Mouse (Mus musculus) spleen, adult 2 months (tissue): Measurements from ENCODE around the gene Spata13. TPM values are rescaled to one million over a fixed set of nuclear protein-coding genes. Genes with fewer than 3 reads are reported as not detected.

ENCODE experiments used
- DNase-seq, 2 experiments: peaks; one replicate each; pipeline versions ENCODE4 v3.0.0 to v3.0.0-alpha.2; 2012 to 2021; ENCODE audit warnings: low spot score in 2 of 2, low read depth in 1 of 2
- H3K27ac ChIP-seq: fragments of 200-500 bp; 2 replicates; pipeline ENCODE4 v1.5.1; 2012; ENCODE audit warnings: low read length, inconsistent platforms; ENCODE audit not compliant: insufficient read depth
- H3K27me3 ChIP-seq: fragments of 200-500 bp; 2 replicates; pipeline ENCODE4 v1.6.1; 2012; ENCODE audit warnings: mild to moderate bottlenecking, moderate library complexity, low read length, inconsistent platforms; ENCODE audit not compliant: control insufficient read depth, insufficient read depth
- H3K36me3 ChIP-seq: fragments of 200-500 bp; 2 replicates; pipeline ENCODE4 v1.6.1; 2012; ENCODE audit warnings: mild to moderate bottlenecking, low read length, inconsistent platforms; ENCODE audit not compliant: control insufficient read depth, insufficient read depth
- H3K4me1 ChIP-seq: fragments of 200-500 bp; 2 replicates; pipeline ENCODE4 v1.6.1; 2011; ENCODE audit warnings: inconsistent platforms; ENCODE audit not compliant: control insufficient read depth, insufficient read depth, insufficient read length
- H3K4me3 ChIP-seq: fragments of 200-500 bp; 2 replicates; pipeline ENCODE4 v1.5.1; 2011; ENCODE audit warnings: mild to moderate bottlenecking, inconsistent platforms; ENCODE audit not compliant: insufficient read depth, insufficient read length; ENCODE audit errors: extremely low read depth
- CTCF ChIP-seq: fragments of 200-500 bp; IDR thresholded peaks from 2 replicates; pipeline ENCODE4 v1.5.1; 2011; ENCODE audit warnings: mild to moderate bottlenecking, inconsistent platforms; ENCODE audit not compliant: insufficient read depth, insufficient read length, insufficient replicate concordance; ENCODE audit errors: extremely low read depth
- POLR2A ChIP-seq: fragments of 200-500 bp; IDR thresholded peaks from 2 replicates; pipeline ENCODE4 v1.6.1; 2011; ENCODE audit warnings: low read depth, low read length, inconsistent platforms
- WGBS: fragments of 180-500 bp; shearing (Covaris S2); methylation state at CpG from one replicate; pipeline ENCODE4 v1.1.7; 2018; 5-methylcytosine and 5-hydroxymethylcytosine counted together
- polyA plus RNA-seq: library from polyadenylated mRNA; depleted of rRNA; stranded (reverse); fragments of >200 nt; gene quantifications from 2 replicates; pipeline ENCODE4 v1.2.3, GENCODE M21; 2012

Gene Spata13
- polyA plus RNA-seq, 1 experiment = 23.5 TPM

GRCm38 (mm10) chr14:60694215-60694997 is 60.6 kb downstream of the Spata13 start:
- Histone ChIP-seq H3K4me1 (no peaks in the 10 kb centered on the region), H3K27me3 (no peaks in the 10 kb centered on the region), H3K27ac (no peak overlapping the region), H3K4me3 (no peak overlapping the region), H3K36me3 (no peaks in the 10 kb centered on the region; the same call in 1 of the 2 replicates)
- DNase-seq = peak in 1 of 2 experiments; percentile 61
- TF ChIP-seq POLR2A (no peak), CTCF (peak; percentile 39; the same call in 1 of the 2 replicates)
- WGBS = 73% methylated on average over 14 of the region's 14 CpGs

- Histone ChIP-seq H3K4me3 (no peak overlapping the region), H3K36me3 (no peaks in the 10 kb centered on the region), H3K27me3 (no peaks in the 10 kb centered on the region), H3K27ac (no peak overlapping the region), H3K4me1 (no peaks in the 10 kb centered on the region)
- 91% methylated on average over 8 of the region's 8 CpGs for WGBS
- DNase-seq = no peak
- TF ChIP-seq CTCF (no peak), POLR2A (no peak)
These were observed 63.5 kb downstream of the Spata13 start for GRCm38 (mm10) chr14:60697351-60697750.

- 96% methylated on average over 10 of the region's 10 CpGs for WGBS
- DNase-seq = no peak
- Histone ChIP-seq H3K27me3 (no peaks in the 10 kb centered on the region), H3K4me3 (no peak overlapping the region), H3K27ac (no peak overlapping the region), H3K36me3 (no peaks in the 10 kb centered on the region), H3K4me1 (no peaks in the 10 kb centered on the region; the same call in 1 of the 2 replicates)
- no peak for TF ChIP-seq CTCF
- TF ChIP-seq POLR2A = no peak
These were observed 65.2 kb downstream of the Spata13 start for GRCm38 (mm10) chr14:60698980-60699379.

GRCm38 (mm10) chr14:60702377-60703140 is 68.8 kb downstream of the Spata13 start:
- no peaks in the 10 kb centered on the region for H3K27me3 ChIP-seq
- no peaks in the 10 kb centered on the region; the same call in 1 of the 2 replicates for H3K36me3 ChIP-seq
- no peak overlapping the region for H3K27ac ChIP-seq
- no peak for DNase-seq
- 76% methylated on average over 10 of the region's 10 CpGs for WGBS
- H3K4me3 ChIP-seq = no peak overlapping the region
- H3K4me1 ChIP-seq = peaks cover 8% of the 10 kb centered on the region; the same call in 1 of the 2 replicates
- TF ChIP-seq POLR2A = no peak
- TF ChIP-seq CTCF = no peak

GRCm38 (mm10) chr14:60704510-60704909 is 70.7 kb downstream of the Spata13 start:
- Histone ChIP-seq H3K27me3 (no peaks in the 10 kb centered on the region), H3K4me3 (no peak overlapping the region), H3K4me1 (peaks cover 16% of the 10 kb centered on the region; the same call in 1 of the 2 replicates), H3K27ac (no peak overlapping the region), H3K36me3 (no peaks in the 10 kb centered on the region; the same call in 1 of the 2 replicates)
- no peak for TF ChIP-seq POLR2A
- no peak for TF ChIP-seq CTCF
- no peak for DNase-seq
- 64% methylated on average over 6 of the region's 6 CpGs for WGBS

GRCm38 (mm10) chr14:60704961-60705360 is 71.2 kb downstream of the Spata13 start:
- no peaks in the 10 kb centered on the region for H3K27me3 ChIP-seq
- H3K27ac ChIP-seq = no peak overlapping the region
- H3K4me3 ChIP-seq = no peak overlapping the region
- peak in 1 of 2 experiments; percentile 41 for DNase-seq
- TF ChIP-seq CTCF (no peak), POLR2A (no peak)
- H3K4me1 ChIP-seq = peaks cover 16% of the 10 kb centered on the region; the same call in 1 of the 2 replicates
- 7% methylated on average over 3 of the region's 3 CpGs for WGBS
- no peaks in the 10 kb centered on the region; the same call in 1 of the 2 replicates for H3K36me3 ChIP-seq

- TF ChIP-seq CTCF = no peak
- peak; percentile 15; the same call in 1 of the 2 replicates for TF ChIP-seq POLR2A
- Histone ChIP-seq H3K27me3 (no peaks in the 10 kb centered on the region), H3K4me3 (peak overlapping the region; percentile 51), H3K27ac (peak overlapping the region; percentile 69), H3K4me1 (peaks cover 16% of the 10 kb centered on the region; the same call in 1 of the 2 replicates), H3K36me3 (no peaks in the 10 kb centered on the region; the same call in 1 of the 2 replicates)
- 13% methylated on average over 11 of the region's 11 CpGs for WGBS
- peak in 1 of 2 experiments; percentile 66 for DNase-seq
These were observed 75.4 kb downstream of the Spata13 start for GRCm38 (mm10) chr14:60709192-60709591.
